Mouse (Mus musculus) neural tube, embryonic 14.5 days (tissue): Measurements from ENCODE around the gene Bnipl. TPM values are rescaled to one million over a fixed set of nuclear protein-coding genes. Genes with fewer than 3 reads are reported as not detected.
A peak's percentile ranks its signal among the peaks of the same experiment; 100 is the strongest.

Experiments
- ATAC-seq: fragments of 200-750 bp; cut with Nextera tagmentation; 2 replicates; pipeline ENCODE4 v1.8.0; 2017; ENCODE audit warnings: low read depth, mild to moderate bottlenecking, moderate TSS enrichment, moderate library complexity
- H3K27ac ChIP-seq: fragments of 300-500 bp; sonication (generic); 2 replicates; pipeline ENCODE4 v1.5.1; 2014; ENCODE audit warnings: low read depth, mild to moderate bottlenecking, control low read depth, low read length, moderate library complexity, mixed read lengths
- H3K27me3 ChIP-seq: fragments of 300-500 bp; sonication (generic); 2 replicates; pipeline ENCODE4 v1.6.1; 2014; ENCODE audit warnings: low read length; ENCODE audit not compliant: control insufficient read depth, insufficient read depth
- H3K36me3 ChIP-seq: fragments of 300-500 bp; sonication (generic); 2 replicates; pipeline ENCODE4 v1.6.1; 2014; ENCODE audit warnings: low read length, mixed read lengths; ENCODE audit not compliant: control insufficient read depth, insufficient read depth
- H3K4me1 ChIP-seq: fragments of 300-500 bp; sonication (generic); 2 replicates; pipeline ENCODE4 v1.6.1; 2014; ENCODE audit warnings: low read length; ENCODE audit not compliant: control insufficient read depth, insufficient read depth
- H3K4me2 ChIP-seq: fragments of 300-500 bp; sonication (generic); 2 replicates; pipeline ENCODE4 v1.6.1; 2014; ENCODE audit warnings: mild to moderate bottlenecking, low read depth, low read length, control low read depth
- H3K4me3 ChIP-seq: fragments of 300-500 bp; sonication (generic); 2 replicates; pipeline ENCODE4 v1.5.1; 2014; ENCODE audit warnings: low read depth, low read length, control low read depth, mixed read lengths
- H3K9ac ChIP-seq: fragments of 300-500 bp; sonication (generic); replicated peaks from 2 replicates; pipeline ENCODE4 v1.6.1; 2014; ENCODE audit warnings: low read depth, mild to moderate bottlenecking, control low read depth, low read length, mixed read lengths
- H3K9me3 ChIP-seq: fragments of 300-500 bp; sonication (generic); 2 replicates; pipeline ENCODE4 v1.6.1; 2016; ENCODE audit warnings: low read length; ENCODE audit not compliant: control insufficient read depth
- WGBS: fragments of 180-500 bp; shearing (Covaris S2); extraction: QIAGEN DNeasy Blood & Tissue Kit; methylation state at CpG from one replicate; pipeline ENCODE4 v1.1.7; 2014; 5-methylcytosine and 5-hydroxymethylcytosine counted together
- polyA plus RNA-seq: library from polyadenylated mRNA; unstranded; fragments of >200 nt; fragmentation: Nextera tagmentation; extraction: Ambion mirVana; gene quantifications from 2 replicates; pipeline ENCODE4 v1.2.1, GENCODE M21; 2014

Gene Bnipl
- polyA plus RNA-seq, 1 experiment from 2014 or later = 0.28 TPM

DNA sequence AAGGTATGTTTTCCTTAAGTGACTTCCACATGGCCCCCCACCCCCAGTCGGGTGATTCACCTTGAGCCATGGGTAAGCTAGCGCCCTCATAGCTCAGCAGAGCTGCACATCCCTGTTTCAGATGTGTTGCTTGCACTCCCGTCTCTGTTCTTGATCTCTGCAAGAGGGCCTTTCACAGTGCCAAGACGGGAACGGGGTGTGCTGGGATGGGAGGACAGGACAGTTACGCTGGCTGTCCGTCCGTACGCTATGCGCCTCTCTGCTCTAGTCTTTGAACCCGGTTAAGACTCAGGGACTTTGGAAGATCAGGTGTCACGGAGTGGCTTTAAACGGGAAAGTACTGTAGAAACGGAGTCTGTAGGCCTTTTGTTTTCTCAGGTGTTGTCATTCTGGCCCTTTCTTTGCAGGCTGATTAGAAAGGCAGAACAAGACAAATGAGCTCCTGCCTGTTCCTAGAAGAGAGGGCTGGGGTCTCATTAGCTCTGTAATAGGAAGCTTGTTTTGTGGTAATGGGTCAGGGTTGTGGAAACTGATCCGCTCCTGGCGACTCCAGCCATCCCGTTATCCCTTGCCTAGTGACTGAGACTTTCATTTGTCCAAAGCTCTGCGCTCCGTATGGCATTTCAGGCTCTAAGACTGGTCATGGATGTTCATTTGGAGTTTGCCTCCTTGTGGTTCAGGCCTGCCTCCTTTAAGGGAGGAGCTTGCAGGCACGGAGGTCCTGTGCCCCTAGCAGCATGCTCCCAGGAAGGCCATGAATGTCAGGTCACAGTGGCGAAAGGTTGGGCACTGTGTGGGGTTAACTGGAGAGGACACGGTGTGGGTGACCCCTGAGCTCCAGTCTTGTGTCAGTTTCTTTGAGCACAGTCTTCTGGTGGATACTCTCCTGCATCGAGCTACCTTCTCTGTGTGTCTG, 15.3 kb downstream of the Bnipl start:
- H3K4me1 ChIP-seq = peaks cover 15% of the 10 kb centered on the region
- H3K27me3 ChIP-seq = no peaks in the 10 kb centered on the region
- H3K4me2 ChIP-seq = no peak overlapping the region
- H3K9ac ChIP-seq = no peak overlapping the region
- H3K9me3 ChIP-seq = no peaks in the 10 kb centered on the region
- WGBS = 83% methylated on average over 23 of the region's 23 CpGs
- no peak overlapping the region for H3K4me3 ChIP-seq
- H3K36me3 ChIP-seq = peaks cover 37% of the 10 kb centered on the region
- no peak for ATAC-seq
- H3K27ac ChIP-seq = no peak overlapping the region

DNA sequence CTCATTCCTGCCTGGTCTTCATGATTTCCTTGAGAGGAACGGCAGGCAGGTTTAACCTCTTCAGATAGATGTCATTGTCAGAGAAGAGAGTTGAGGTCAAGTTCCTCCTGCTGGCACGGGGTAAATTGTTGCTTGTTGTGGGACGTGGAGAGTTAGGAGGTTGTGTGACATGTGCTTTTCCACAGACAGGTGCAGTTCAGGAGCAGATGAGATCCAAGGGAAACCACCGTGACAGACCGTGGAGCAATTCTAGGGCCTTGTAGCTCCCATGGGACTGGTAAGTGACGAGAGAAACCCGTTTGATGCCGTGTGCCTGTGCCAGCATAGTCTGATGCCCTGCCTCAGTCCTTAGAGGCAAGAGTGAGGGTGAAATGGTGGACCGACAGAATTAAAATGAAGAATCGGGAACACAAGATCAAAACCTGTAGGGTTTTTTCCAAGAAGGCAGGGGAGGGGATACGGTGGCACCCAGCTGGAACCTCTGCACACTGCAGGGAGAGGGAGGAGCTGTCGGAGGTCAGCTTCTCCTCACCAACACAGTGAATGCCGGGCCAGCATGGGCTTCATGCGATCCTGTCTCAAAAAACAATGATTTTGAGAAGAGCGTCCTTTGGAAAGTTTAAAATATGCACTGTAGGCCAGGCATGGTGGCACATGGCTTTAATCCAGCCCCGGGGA, 17.6 kb downstream of the Bnipl start:
- Histone ChIP-seq H3K4me1 (peaks cover 27% of the 10 kb centered on the region), H3K27me3 (no peaks in the 10 kb centered on the region), H3K36me3 (peaks cover 37% of the 10 kb centered on the region), H3K27ac (no peak overlapping the region), H3K9ac (no peak overlapping the region), H3K4me2 (no peak overlapping the region), H3K4me3 (no peak overlapping the region), H3K9me3 (no peaks in the 10 kb centered on the region)
- ATAC-seq = no peak
- 74% methylated on average over 16 of the region's 16 CpGs for WGBS

DNA sequence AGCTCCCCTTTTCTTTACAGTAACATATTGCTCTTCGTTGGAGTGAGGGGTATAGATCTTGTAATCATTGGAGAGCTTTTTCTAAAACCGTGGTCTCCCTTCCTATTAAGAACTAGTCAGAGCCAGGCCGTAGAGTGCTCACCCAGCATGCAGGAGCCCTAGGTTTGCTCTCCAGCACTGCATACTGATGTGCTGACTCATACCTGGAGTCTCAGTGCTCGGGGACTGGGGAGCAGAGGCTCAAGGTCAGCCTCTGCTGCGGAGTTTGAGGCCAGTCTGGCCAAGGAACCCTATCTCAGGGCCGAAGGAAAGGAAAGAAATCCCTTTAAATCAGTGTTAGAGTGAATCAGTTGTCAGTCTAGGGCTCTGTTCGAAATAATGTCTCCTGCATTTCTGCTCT, 18.2 kb downstream of the Bnipl start:
- peaks cover 27% of the 10 kb centered on the region for H3K4me1 ChIP-seq
- whole genome bisulfite sequencing = 96% methylated on average over 7 of the region's 7 CpGs
- no peak overlapping the region for H3K27ac ChIP-seq
- no peaks in the 10 kb centered on the region for H3K27me3 ChIP-seq
- ATAC-seq = no peak
- H3K4me2 ChIP-seq = no peak overlapping the region
- H3K9ac ChIP-seq = no peak overlapping the region
- peaks cover 37% of the 10 kb centered on the region for H3K36me3 ChIP-seq
- H3K9me3 ChIP-seq = no peaks in the 10 kb centered on the region
- H3K4me3 ChIP-seq = no peak overlapping the region

DNA sequence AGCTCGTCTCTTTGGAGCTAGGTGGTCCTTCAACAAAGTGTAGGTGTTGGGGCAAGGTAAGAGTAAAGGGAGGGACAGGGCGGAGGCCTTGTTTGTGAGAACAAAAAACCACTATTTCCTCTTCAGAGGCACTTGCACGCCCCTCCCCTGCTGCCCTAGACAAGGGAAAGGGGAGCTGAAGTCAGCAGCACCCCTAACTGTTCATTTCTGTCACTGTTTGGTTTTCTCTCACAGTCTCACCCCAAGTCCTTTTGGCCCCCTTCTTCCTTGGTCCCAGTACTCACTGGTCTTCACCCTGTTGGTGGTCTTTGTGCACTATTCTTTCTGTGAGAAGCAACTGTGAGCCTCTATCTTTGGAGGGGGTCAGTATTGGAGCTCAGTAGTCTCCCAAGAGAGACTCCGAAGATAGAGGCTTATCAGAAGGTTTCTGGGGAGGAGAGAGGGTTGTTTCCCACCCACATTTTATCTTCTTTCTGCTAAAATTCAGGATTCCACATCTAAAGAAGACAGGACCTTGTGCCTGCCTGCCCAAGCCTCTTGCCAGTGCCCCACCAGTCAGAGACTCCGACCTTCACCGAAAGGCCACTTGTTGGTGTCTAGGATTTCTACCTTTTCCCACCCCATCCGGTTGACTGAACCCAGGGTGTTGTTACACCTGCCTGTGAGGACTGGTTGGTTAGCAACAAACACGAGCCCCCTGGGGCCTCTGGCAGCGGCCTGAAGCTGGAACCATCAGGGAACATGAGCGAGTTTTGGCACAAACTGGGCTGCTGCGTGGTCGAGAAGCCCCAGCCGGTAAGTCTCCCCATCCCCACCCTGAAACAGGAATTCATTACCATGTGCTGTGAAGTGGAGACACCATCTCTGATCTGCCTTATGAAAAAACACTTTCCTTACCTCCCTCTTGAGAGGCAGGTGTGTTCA, 19.4 kb downstream of the Bnipl start, which contains the start of gene Mllt11:
Mllt11 (minus strand) TSS at position 874 of the 924 bp plus-strand sequence.
- 0 out of 2 replicates have a peak within 1 kb of the TSS, but pooled peaks have one; percentile 1 for H3K9ac ChIP-seq
- H3K4me1 ChIP-seq = peaks cover 29% of the 10 kb centered on the region
- H3K4me2 ChIP-seq = peak within 1 kb of the TSS; percentile 96
- H3K27ac ChIP-seq = peak within 1 kb of the TSS; percentile 92; the same call in 1 of the 2 replicates
- no peaks in the 10 kb centered on the region for H3K27me3 ChIP-seq
- ATAC-seq = no peak
- H3K4me3 ChIP-seq = peak within 1 kb of the TSS; percentile 81; the same call in 1 of the 2 replicates
- WGBS = 75% methylated on average over 13 of the region's 13 CpGs
- H3K36me3 ChIP-seq = peaks cover 37% of the 10 kb centered on the region
- no peaks in the 10 kb centered on the region for H3K9me3 ChIP-seq

DNA sequence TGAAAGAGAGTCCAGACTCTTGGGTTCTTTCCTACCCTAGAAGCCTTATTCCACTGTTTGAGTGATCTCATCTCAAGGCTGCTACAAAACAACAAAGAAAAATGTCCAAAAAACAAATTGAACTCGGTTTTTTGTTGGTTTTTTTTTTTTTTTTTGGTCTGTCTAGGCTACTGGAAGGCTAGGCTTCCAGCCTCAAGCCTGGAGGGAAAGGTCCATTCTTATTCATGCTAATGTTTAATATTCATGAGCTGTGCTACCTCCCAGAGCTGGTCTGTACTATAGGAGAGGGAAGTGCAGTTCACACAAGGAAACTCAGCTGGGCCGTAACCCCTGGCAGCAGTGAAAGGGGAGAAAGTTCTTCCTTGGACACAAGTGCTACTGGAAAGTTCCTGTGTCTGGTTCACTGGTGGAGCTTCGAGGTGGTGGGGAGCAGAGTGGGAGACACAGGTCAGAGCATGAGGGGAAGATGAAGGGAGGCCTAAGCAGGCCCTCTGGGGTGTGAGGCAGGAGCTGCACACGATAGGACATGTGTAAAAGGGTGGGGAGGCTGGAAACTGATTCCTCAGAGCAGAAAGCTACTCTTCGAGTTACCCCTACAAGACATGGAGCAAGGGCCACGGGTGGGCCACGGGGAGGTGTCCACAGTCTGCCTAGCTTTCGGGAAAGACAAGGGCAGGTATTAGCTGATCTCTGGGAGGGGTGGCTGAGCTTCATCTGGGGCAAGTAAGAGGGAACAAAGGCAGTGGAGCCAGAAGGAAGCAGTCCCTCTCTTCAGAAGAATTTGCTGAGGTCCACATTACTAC, 20.3 kb downstream of the Bnipl start:
- Histone ChIP-seq H3K27me3 (no peaks in the 10 kb centered on the region), H3K9ac (peak overlapping the region; percentile 37; the same call in 1 of the 2 replicates), H3K4me1 (peaks cover 38% of the 10 kb centered on the region), H3K4me3 (peak overlapping the region; percentile 81), H3K27ac (peak overlapping the region; percentile 92), H3K9me3 (no peaks in the 10 kb centered on the region), H3K4me2 (peak overlapping the region; percentile 96), H3K36me3 (peaks cover 34% of the 10 kb centered on the region)
- 40% methylated on average over 8 of the region's 8 CpGs for WGBS
- no peak for ATAC-seq

DNA sequence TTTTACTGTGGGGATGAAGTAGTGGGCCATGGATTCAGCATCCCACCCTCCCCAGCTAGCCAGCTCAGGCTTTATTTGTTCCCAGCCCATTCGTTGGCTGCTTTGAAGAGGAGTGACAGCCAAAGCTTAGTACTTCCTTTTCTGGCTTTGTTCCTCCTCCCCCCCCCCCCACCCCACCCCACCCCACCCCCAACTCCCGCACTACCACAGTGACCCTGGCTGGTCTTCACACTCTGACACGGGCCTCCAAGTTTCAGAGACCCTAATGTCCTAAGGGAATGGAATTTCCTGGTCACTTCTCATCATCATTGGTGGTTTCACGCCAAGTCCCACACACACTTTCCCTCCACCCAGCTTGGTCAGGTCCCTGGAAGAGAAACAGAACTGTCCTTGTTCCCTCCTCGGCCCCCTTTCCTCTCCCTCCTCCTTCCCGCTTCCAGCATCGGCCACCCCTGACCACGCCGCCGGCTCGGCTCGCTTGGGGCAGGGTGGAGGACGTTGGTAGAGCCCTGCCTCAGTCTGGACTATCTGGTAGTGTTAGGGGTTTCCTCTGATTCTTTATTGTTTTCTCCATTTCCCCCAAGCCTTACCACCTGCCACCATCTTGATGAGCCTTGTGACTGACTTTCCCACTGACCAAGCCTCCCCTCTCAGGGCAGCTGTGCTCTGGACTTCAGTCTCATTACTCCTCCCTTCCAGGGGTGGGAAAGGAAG, 21.1 kb downstream of the Bnipl start:
- ATAC-seq = no peak
- Histone ChIP-seq H3K27me3 (no peaks in the 10 kb centered on the region), H3K36me3 (peaks cover 29% of the 10 kb centered on the region), H3K27ac (peak overlapping the region; percentile 92), H3K4me1 (peaks cover 41% of the 10 kb centered on the region), H3K9me3 (no peaks in the 10 kb centered on the region), H3K4me3 (peak overlapping the region; percentile 81), H3K9ac (peak overlapping the region; percentile 76), H3K4me2 (peak overlapping the region; percentile 96)
- 0% methylated on average over 12 of the region's 13 CpGs for WGBS

DNA sequence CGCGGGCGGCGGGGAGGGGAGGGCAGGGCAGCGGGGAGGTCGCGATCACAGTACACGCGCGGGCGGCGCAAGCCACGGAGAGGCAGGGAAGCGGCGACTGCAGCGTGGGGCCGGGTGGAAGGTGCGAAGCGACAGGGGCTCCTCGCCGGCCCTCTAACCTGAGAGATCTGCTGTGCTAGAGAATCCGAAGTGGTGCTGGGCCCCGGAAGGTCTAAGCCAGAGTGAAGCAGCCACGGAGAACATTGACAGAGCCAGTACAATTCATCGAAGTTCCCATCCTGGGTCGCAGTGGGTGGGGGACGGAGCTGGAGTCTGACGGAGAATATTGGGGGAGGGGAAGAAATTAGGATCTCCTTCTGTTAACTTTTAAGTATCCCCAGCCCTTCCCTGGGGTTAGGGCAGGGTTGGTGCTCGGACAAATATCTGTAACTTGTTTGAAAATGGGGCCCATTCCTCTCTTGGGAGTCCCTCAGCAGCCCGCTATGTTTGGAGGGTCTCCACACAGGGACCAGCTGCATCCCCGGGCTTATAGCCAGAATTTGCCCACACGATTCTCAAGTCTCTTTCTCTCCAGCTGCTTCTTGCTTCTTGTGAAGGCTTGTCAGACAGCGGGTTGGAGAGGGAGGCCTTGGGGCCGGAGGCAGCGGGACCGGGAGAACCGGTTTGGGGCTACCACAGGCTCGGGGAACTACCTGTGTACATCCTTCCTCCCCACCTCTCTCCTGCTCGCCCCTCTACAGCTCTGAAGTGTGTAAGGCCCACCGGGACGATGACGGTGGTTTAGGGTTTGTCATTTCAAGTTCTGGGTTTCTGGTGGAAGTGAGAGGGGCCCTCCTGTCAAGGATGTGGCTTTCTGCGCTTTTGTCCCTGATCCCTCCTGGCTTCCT, 21.9 kb downstream of the Bnipl start:
- Histone ChIP-seq H3K4me3 (peak overlapping the region; percentile 81), H3K27ac (peak overlapping the region; percentile 92), H3K4me1 (peaks cover 48% of the 10 kb centered on the region), H3K4me2 (peak overlapping the region; percentile 96), H3K27me3 (no peaks in the 10 kb centered on the region), H3K9me3 (no peaks in the 10 kb centered on the region), H3K9ac (peak overlapping the region; percentile 76), H3K36me3 (peaks cover 21% of the 10 kb centered on the region)
- peak; percentile 23; the same call in 1 of the 2 replicates for ATAC-seq
- WGBS = under 1% methylated on average over 40 of the region's 43 CpGs
